Mouse (Mus musculus) adrenal gland, postnatal 14 days (tissue): ENCODE data around the gene Aldoart2. TPM values are rescaled to one million over a fixed set of nuclear protein-coding genes. Genes with fewer than 3 reads are reported as not detected.
A peak's percentile ranks its signal among the peaks of the same experiment; 100 is the strongest.
"Not testable (repeated sequence)": the region's sequence is repeated elsewhere in the genome, so short reads cannot be mapped to it uniquely, and the experiment has no call there.

ENCODE experiments used
- DNase-seq: peaks from one replicate; pipeline ENCODE4 v3.0.0; 2021; ENCODE audit warnings: mixed read lengths
- total RNA-seq: library from RNA; stranded (reverse); gene quantifications from 2 replicates; pipeline ENCODE4 v1.2.3, GENCODE M21; 2021

The Aldoart2 gene
- total RNA-seq, 1 experiment from 2014 or later: not detected

DNA sequence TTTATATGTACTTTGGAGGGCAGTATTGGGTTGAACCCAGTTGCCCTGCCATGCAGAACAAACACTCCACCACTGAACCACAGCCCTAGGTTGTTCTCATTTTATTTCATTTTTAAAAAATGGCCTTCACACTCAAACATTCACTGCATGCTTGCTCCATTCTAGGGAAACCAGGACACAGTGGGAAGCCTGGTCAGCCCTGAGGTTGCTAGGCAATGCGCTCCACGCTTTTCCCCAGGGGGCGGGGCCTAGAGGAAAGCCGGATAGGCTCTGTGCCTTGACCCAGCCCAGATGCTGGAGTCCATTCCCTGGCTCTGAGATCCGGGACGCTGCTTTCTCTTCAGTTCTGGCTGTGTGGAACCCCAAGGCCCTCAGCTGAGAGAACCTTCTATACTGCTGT, 8.8 kb downstream of the Aldoart2 start:
- DNase-seq: peak; percentile 37

DNA sequence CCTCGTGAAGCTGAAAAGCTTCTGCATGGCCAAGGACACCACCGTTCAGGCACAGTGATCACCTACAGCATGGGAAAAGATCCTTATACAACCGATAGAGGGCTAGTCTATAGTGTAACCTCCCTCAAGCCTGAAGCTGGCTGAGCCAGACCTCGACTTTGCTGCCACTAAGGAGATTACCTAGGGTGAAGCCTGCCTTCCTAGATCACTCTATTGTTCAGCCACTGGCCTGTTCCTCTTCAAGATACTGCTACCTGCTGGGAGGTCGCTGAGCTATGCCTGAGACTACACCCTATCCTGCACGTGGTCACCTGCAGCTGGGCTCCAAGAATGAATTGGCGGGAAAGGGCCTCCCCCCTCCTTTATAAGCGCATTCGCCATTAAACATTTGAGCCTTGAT, 21.9 kb downstream of the Aldoart2 start:
- not testable (repeated sequence) for DNase-seq

DNA sequence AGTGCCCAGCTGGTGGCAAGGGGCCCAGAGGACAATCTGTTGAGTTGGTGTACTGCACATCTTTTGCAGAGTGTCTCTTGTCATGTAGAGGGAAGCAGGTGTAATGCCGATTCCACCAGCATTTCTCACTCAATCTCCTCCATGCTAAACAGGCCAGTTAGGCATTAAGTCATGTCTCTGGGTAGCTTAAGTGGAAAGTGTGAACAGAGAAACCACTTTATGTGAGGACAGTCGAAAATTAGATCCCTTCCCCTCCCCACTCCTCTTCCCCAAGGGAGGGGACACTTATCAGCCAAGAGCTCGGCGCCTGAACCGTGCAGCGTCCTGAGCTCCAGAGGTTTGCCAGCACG, 33.5 kb downstream of the Aldoart2 start:
- no peak for DNase-seq

DNA sequence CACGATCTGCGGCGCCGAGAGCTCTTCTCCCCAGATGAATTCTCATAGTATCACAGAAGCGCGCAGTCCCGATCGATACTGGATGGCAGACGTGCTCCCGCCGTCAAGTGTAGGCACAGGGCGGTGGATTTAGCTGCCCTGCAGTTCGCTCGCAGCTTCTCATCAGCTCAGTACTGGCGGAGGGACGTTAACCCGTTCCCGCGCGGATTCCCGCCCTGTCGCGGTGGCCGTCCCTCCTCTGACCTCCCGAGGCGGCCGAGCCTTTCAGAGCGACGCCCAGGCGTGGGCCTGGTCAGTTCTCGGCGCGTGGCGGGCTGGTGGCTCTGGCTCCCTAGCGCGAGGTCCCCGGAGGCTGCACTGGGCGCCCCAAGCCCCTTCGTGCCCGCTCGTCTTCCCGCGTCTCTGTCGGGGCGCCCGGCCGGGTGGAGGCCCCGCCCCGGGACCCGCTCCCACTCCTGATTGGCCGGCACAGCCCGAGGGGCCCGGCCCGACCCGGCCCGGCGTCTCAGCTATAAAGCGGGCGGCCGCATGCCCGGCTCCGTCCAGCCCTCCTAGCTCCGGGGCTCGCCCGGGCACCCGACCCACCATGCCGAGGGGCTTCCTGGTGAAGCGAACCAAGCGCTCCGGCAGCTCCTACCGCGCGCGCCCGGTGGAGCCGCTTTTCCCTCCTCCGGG, 34.0 kb downstream of the Aldoart2 start, which contains the start of gene Insm2:
Insm2 (plus strand) TSS at position 541 of the 675 bp plus-strand sequence.
- DNase-seq: peak; percentile 37

DNA sequence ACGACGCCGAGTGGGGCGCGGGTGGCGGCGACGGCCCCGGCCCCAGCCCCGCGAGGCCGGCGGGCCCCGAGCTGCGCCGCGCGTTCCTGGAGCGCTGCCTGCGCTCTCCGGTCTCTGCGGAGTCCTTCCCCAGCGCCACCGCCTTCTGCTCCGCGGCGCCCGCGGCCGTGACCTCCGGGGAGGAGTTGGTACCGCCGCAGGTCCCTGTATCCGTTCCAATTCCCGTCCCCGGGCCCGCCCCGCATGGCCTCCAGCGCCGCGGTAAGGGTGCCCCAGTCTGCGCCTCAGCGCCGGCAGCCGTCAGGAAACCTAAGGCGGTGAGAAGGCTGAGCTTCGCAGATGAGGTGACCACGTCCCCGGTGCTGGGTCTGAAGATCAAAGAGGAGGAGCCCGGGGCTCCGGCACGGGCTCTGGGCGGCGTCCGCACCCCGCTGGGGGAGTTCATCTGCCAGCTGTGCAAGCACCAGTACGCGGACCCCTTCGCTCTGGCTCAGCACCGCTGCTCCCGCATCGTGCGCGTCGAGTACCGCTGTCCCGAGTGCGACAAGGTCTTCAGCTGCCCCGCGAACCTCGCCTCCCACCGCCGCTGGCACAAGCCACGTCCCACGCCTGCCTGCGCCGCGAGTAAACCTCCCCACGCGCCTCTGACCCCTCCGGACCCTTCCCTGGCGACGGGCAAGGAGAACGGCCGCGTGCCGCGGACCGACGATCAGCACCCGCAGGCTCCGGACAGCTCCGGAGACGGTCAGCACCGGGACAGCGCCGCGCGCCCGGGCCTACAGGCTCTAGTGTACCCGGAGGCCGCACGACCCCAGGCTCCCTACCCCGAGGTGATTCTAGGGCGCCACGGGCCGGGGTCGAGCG, 34.8 kb downstream of the Aldoart2 start:
- peak; percentile 86 for DNase-seq

DNA sequence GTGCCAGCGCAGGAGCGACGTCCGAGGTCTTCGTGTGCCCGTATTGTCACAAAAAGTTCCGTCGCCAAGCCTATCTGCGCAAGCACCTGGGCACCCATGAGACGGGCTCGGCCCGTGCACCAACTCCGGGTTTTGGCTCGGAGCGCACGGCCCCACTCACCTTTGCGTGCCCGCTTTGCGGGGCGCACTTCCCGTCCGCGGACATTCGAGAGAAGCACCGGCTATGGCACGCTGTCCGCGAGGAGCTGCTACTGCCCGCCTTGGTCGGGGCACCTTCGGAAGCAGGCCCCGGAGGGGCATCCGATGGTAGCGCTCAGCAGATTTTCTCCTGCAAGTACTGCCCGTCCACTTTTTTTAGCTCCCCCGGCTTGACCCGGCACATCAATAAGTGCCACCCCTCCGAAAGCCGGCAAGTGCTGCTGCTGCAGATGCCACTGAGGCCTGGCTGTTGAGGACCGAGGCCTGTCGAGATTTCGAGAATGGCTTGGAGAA, 35.5 kb downstream of the Aldoart2 start:
- no peak for DNase-seq

DNA sequence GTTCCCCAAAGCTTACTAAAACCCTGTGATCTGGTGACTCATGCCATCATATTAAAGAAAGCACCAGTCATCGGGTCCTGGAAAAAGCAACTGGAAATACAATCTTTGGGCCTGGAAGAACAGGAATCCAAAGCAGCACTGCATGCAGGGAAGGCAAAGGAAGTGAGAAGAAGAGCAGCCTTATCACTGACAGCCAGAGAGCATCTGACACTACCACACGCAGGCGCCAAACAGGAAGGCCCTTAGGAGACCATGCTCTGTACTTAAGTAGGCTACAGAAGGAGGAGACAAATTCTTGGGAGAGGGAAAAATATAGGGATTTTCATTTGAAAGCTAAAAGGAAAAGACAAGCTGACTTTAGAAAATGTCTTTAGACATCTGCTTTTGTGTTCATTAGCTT, 39.4 kb downstream of the Aldoart2 start:
- DNase-seq: no peak

DNA sequence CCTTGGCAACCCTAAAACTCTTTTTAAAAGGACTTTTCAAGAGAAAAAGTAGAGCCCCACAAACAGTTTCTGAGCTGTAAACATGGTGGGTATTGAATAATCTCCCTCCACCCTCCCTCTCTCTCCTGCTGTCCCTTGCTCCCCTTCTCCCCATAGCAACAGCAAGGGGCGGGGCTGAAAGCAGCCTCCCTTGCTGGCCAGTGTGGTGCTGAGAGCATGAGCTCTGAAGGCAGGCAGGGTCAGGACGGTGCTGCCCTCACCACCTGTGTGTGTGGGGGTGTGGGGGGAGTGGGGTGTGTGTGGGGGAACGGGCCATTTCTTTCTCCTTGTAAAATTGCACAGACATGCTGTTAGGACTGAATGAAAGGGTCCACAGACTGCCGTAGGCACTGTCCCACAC, 42.9 kb downstream of the Aldoart2 start:
- DNase-seq: no peak

DNA sequence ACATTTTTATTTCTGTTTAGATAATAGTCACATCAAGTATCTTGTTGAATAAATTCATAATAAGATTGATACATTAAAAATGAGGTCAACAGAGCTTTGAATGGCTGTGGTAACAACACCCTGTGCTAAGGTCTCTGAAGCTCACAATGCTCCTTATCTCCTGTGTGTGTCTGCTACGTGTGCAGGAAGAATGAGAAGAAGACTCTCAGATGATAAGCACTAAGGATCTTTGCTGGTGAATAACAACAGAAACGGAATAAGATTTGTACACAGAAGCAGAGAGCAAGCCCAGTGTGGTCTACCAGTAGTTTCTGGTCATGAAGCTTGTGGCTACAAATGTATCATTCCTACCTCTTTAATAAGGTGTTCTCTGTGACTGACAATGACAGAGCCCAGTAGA, 45.8 kb downstream of the Aldoart2 start:
- DNase-seq: no peak

Other genes with a start within 250 kb of the Aldoart2 start
- gene Psma6, start 181.0 kb upstream of the Aldoart2 start, total RNA-seq: 226 and 253 TPM in 2 replicates
- 95.5 and 107 TPM in 2 replicates for gene Nfkbia, start 72.6 kb upstream of the Aldoart2 start, total RNA-seq
- 1.0 and 1.5 TPM in 2 replicates for gene Insm2, start 34.2 kb downstream of the Aldoart2 start, total RNA-seq